9 mouse cellular contexts compared by ENCODE assay signal in the genomic region with DNA sequence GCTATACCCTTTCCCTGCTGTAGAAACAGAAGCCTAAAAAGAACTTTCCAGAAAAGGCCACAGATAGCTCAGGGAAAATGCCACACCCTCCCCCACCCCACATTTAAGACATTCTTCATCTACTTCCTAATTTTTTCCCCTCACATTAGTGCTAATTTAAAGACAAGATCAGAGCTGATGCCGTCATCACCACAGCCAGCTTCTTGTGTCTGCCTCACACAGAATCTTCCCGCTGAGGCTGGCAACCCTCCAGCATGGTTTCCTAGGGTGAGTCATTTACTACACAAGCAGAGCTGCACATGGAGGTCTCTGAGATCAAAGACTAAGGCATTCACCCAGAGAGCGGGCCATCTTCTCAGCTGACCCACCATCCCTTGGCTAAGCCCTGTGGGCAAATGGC. TPM values are rescaled to one million over a fixed set of nuclear protein-coding genes. Genes with fewer than 3 reads are reported as not detected.
A peak's percentile ranks its signal among the peaks of the same experiment; 100 is the strongest.
DNase-seq lines count a peak whose midpoint lies in the region; ATAC-seq and TF ChIP-seq lines count a peak whose summit lies in the region.
"Had no signal": no experiment of that assay in that cellular context is flagged by ENCODE, and none has a peak within 500 bp of the region (broad histone marks: within the 10 kb centered on the region; RNA-seq: fewer than 3 reads in every experiment).

No protein-coding gene starts in this region.

- no peaks in the 10 kb centered on the region for H3K27me3 ChIP-seq in kidney, adult 2 months (replicated peaks; ENCODE audit: control insufficient read depth, insufficient read depth, low read length)
- H3K27me3 ChIP-seq in kidney, embryonic 14.5 days (ENCODE audit: control insufficient read depth, insufficient read depth, low read length): no peaks in the 10 kb centered on the region
- H3K27me3 ChIP-seq: neural tube, embryonic 12.5 days had no signal

- no peak overlapping the region for H3K9ac ChIP-seq in kidney, embryonic 14.5 days (ENCODE audit: low read depth, low read length)
- H3K9ac ChIP-seq: neural tube, embryonic 12.5 days had no signal

- DNase-seq in kidney, adult 2 months: peak; percentile 54
- peak; percentile 96 for DNase-seq in MN1 (ENCODE audit: low spot score)
- DNase-seq in brain, adult 2 months (ENCODE audit: low read depth, low spot score): peak; percentile 90
- peak; percentile 12 to 22 for DNase-seq in left cerebral cortex, postnatal 36 days (ENCODE audit: low spot score in 2 of 2)
- no peak for DNase-seq in embryo, embryonic 10.5 days (ENCODE audit: low spot score)

- TF ChIP-seq CTCF in kidney, adult 2 months (conservative IDR thresholded peaks at IDR 0.05; ENCODE audit: insufficient read depth, insufficient read length, low read depth, low read length): no peak

- no peak overlapping the region for H3K4me2 ChIP-seq in kidney, embryonic 14.5 days (replicated peaks; ENCODE audit: low read depth, low read length)
- H3K4me2 ChIP-seq: neural tube, embryonic 12.5 days had no signal

- H3K9me3 ChIP-seq in kidney, embryonic 14.5 days (ENCODE audit: control insufficient read depth, low read length): 0 out of 2 replicates have a peak, but pooled peaks cover 3% of the 10 kb centered on the region

- TF ChIP-seq POLR2A in kidney, adult 2 months (IDR thresholded peaks at IDR 0.05; ENCODE audit: low read depth, low read length): no peak

- H3K4me1 ChIP-seq in kidney, adult 2 months (ENCODE audit: control insufficient read depth, insufficient read depth, low read length): no peaks in the 10 kb centered on the region
- no peaks in the 10 kb centered on the region for H3K4me1 ChIP-seq in kidney, embryonic 14.5 days (ENCODE audit: control insufficient read depth, insufficient read depth, low read length)
- H3K4me1 ChIP-seq: neural tube, embryonic 12.5 days had no signal

- H3K36me3 ChIP-seq in kidney, adult 2 months (ENCODE audit: control insufficient read depth, insufficient read depth, low read length): no peaks in the 10 kb centered on the region
- H3K36me3 ChIP-seq in kidney, embryonic 14.5 days (ENCODE audit: control insufficient read depth, insufficient read depth, low read length): no peaks in the 10 kb centered on the region
- H3K36me3 ChIP-seq: neural tube, embryonic 12.5 days had no signal

- H3K27ac ChIP-seq in kidney, adult 2 months (ENCODE audit: insufficient read depth, low read depth, low read length): no peak overlapping the region
- no peak overlapping the region for H3K27ac ChIP-seq in kidney, embryonic 14.5 days (ENCODE audit: low read depth, low read length)
- H3K27ac ChIP-seq: neural tube, embryonic 12.5 days had no signal

- intact Hi-C loops in left cerebral cortex, postnatal 36 days (cut with DNase I): loop anchor here (2.0 to 10.0 kb wide), 3 partner anchors 91 to 229 kb away; partner anchors contain the start of gene 4933415A04Rik

- no peak for ATAC-seq in kidney, embryonic 14.5 days (ENCODE audit: low FRiP score, low TSS enrichment)
- no peak for ATAC-seq in monocyte, adult 5-6 weeks (replicated peaks; ENCODE audit: insufficient number of reproducible peaks, low FRiP score, low TSS enrichment, poor library complexity, severe bottlenecking)
- no peak for ATAC-seq in inflammation-experienced regulatory T-cells, adult 6 months

- H3K4me3 ChIP-seq in kidney, adult 2 months (ENCODE audit: insufficient read depth, low read depth, low read length): no peak overlapping the region
- H3K4me3 ChIP-seq in kidney, embryonic 14.5 days (ENCODE audit: low read length): no peak overlapping the region
- H3K4me3 ChIP-seq: neural tube, embryonic 12.5 days had no signal

- 30% methylated on average over 3 of the region's 3 CpGs for WGBS in kidney, adult 2 months
- 57% methylated on average over 3 of the region's 3 CpGs for WGBS in kidney, embryonic 14.5 days

RNA-seq across cellular contexts. Expression of gene C1qtnf2, which starts 21.5 kb away (rescaled TPM):
- 15.3 and 15.4 TPM in 2 replicates for polyA plus RNA-seq in kidney, adult 2 months (2012; rRNA removed)
- polyA plus RNA-seq in kidney, embryonic 14.5 days (2014; fragmentation: Nextera tagmentation; extraction: Ambion mirVana): 13.4 and 17.9 TPM in 2 replicates
- total RNA-seq in left cerebral cortex, postnatal 36 days (2021): 1 to 10 TPM; 1.4 to 2.1 TPM
- not detected in 3 replicates for total RNA-seq in monocyte, adult 5-6 weeks (2017)
- not detected for polyA plus RNA-seq in inflammation-experienced regulatory T-cells, adult 6 months (2017; shearing (Covaris generic))

RNA-seq across cellular contexts. Expression of gene Ccnjl, which starts 33.1 kb away (rescaled TPM):
- polyA plus RNA-seq in kidney, adult 2 months (2012; rRNA removed): 1.0 and 1.1 TPM in 2 replicates
- 25.8 and 31.1 TPM in 2 replicates for polyA plus RNA-seq in kidney, embryonic 14.5 days (2014; fragmentation: Nextera tagmentation; extraction: Ambion mirVana)
- total RNA-seq in left cerebral cortex, postnatal 36 days (2021): 1 to 10 TPM; 3.3 to 4.4 TPM
- not detected in 3 replicates for total RNA-seq in monocyte, adult 5-6 weeks (2017)
- not detected for polyA plus RNA-seq in inflammation-experienced regulatory T-cells, adult 6 months (2017; shearing (Covaris generic))

Comparison
In these comparisons a context has a peak if more than half of its experiments do, and no peak if none do; other contexts are left out.
1. RNA of gene Ccnjl, which starts 33.1 kb away (polyA plus RNA-seq): 25.8 to 31.1 TPM in kidney, embryonic 14.5 days; 1.0 to 1.1 TPM in kidney, adult 2 months and not detected in inflammation-experienced regulatory T-cells, adult 6 months; every median in the first group is over 10 times any median in the second.
2. RNA of gene C1qtnf2, which starts 21.5 kb away (polyA plus RNA-seq): 15.3 to 15.4 TPM in kidney, adult 2 months and 13.4 to 17.9 TPM in kidney, embryonic 14.5 days; not detected in inflammation-experienced regulatory T-cells, adult 6 months; every median in the first group is over 10 times any median in the second.